Mouse (Mus musculus) myocyte (in vitro differentiated cells): ENCODE results near the gene Cdadc1. TPM values are rescaled to one million over a fixed set of nuclear protein-coding genes. Genes with fewer than 3 reads are reported as not detected.

Source experiments
- H3K27me3 ChIP-seq: one replicate; pipeline ENCODE4 v1.6.1; 2011; ENCODE audit not compliant: control insufficient read depth, insufficient read depth, insufficient read length
- H3K36me3 ChIP-seq: one replicate; pipeline ENCODE4 v1.6.1; 2011; ENCODE audit not compliant: control insufficient read depth, insufficient read depth
- H3K4me2 ChIP-seq: one replicate; pipeline ENCODE4 v1.6.1; 2011; ENCODE audit warnings: low read depth, control low read depth
- H3K4me3 ChIP-seq: one replicate; pipeline ENCODE4 v1.5.1; 2011; ENCODE audit warnings: mild to moderate bottlenecking, control low read depth, moderate library complexity
- H3K79me2 ChIP-seq: one replicate; pipeline ENCODE4 v1.6.1; 2011; ENCODE audit not compliant: control insufficient read depth, insufficient read depth
- H3ac ChIP-seq: one replicate; pipeline ENCODE4 v1.6.1; 2011; ENCODE audit not compliant: control insufficient read depth, insufficient read length
- CEBPB ChIP-seq: IDR thresholded peaks from 2 replicates; pipeline ENCODE4 v1.6.1; 2011; ENCODE audit warnings: mild to moderate bottlenecking, moderate library complexity; ENCODE audit not compliant: poor library complexity, insufficient read depth, severe bottlenecking
- E2F4 ChIP-seq: IDR thresholded peaks from one replicate; pipeline ENCODE4 v1.6.1; 2011; ENCODE audit warnings: mild to moderate bottlenecking, control low read depth, moderate library complexity; ENCODE audit not compliant: insufficient read depth
- MAX ChIP-seq: IDR thresholded peaks from one replicate; pipeline ENCODE4 v1.6.1; 2011; ENCODE audit warnings: low read depth, mild to moderate bottlenecking, control low read depth
- MYOD1 ChIP-seq, 3 experiments: IDR thresholded peaks; one replicate each; pipeline ENCODE4 v1.6.1; 2011; ENCODE audit warnings: control low read depth in 2 of 3, low read depth in 2 of 3, mild to moderate bottlenecking in 2 of 3, moderate library complexity in 1 of 3; ENCODE audit not compliant: insufficient read length in 2 of 3, control insufficient read depth in 1 of 3
- MYOG ChIP-seq, 3 experiments: IDR thresholded peaks; one replicate each; pipeline ENCODE4 v1.6.1; 2011; ENCODE audit warnings: control low read depth in 2 of 3, low read depth in 2 of 3, mild to moderate bottlenecking in 2 of 3; ENCODE audit not compliant: insufficient read length in 2 of 3, control insufficient read depth in 1 of 3, insufficient read depth in 1 of 3
- POLR2A ChIP-seq: IDR thresholded peaks from one replicate; pipeline ENCODE4 v1.6.1; 2011; ENCODE audit warnings: low read depth, mild to moderate bottlenecking, control low read depth, moderate library complexity; ENCODE audit not compliant: insufficient read length
- POLR2AphosphoS2 ChIP-seq: IDR thresholded peaks from one replicate; pipeline ENCODE4 v1.6.1; 2011; ENCODE audit warnings: low read depth, control low read depth; ENCODE audit not compliant: insufficient read length
- REST ChIP-seq: IDR thresholded peaks from one replicate; pipeline ENCODE4 v1.6.1; 2011; ENCODE audit warnings: mild to moderate bottlenecking, control low read depth, moderate library complexity; ENCODE audit not compliant: insufficient read depth, insufficient read length
- SRF ChIP-seq: IDR thresholded peaks from one replicate; pipeline ENCODE4 v1.6.1; 2011; ENCODE audit warnings: low read depth; ENCODE audit not compliant: control insufficient read depth, insufficient read length
- TCF12 ChIP-seq: IDR thresholded peaks from one replicate; pipeline ENCODE4 v1.6.1; 2011; ENCODE audit warnings: mild to moderate bottlenecking, control low read depth; ENCODE audit not compliant: poor library complexity, insufficient read depth, severe bottlenecking
- TCF3 ChIP-seq: IDR thresholded peaks from one replicate; pipeline ENCODE4 v1.6.1; 2011; ENCODE audit warnings: low read depth, control low read depth; ENCODE audit not compliant: insufficient read length
- USF1 ChIP-seq: IDR thresholded peaks from one replicate; pipeline ENCODE4 v1.6.1; 2011; ENCODE audit warnings: low read depth, mild to moderate bottlenecking, control low read depth, moderate library complexity
- polyA plus RNA-seq: library from polyadenylated mRNA; unstranded; fragments of >200 nt; fragmentation: generic; extraction: Trizol; gene quantifications from one replicate; pipeline ENCODE4 v1.2.1, GENCODE M21; 2012; ENCODE audit warnings: missing spikeins

Gene Cdadc1
- polyA plus RNA-seq, 1 experiment: 10.5 TPM

DNA sequence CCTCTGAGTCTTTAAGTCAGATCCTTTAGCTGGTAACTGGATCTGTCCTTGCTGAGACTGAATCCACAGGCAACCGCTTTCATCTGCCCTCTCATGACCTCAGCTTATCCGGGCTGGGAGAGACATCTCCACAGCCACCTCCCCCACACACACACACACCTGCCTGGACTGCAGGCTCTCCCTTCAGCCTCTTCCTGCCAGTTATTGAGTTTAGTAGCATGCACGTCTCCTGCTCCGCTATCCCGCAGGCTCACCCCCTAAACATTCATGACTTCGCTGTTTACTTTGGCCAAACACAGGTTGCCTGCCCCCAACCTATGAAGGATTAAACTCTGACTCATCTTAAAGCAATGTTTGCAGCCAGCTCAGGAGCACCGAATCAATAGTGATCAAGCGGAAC is 45.8 kb downstream of the Cdadc1 start:
- Histone ChIP-seq H3K36me3 (no peaks in the 10 kb centered on the region), H3K4me2 (no peak overlapping the region), H3ac (no peak overlapping the region), H3K27me3 (no peaks in the 10 kb centered on the region), H3K4me3 (no peak overlapping the region), H3K79me2 (no peaks in the 10 kb centered on the region)
- TF ChIP-seq SRF (no peak), TCF3 (no peak), MYOD1 (IDR thresholded peaks at IDR 0.05; ENCODE audit: control insufficient read depth in 1 of 3, insufficient read length in 2 of 3, low read depth in 2 of 3) (peak in 1 of 3 experiments; percentile 46), MYOG (IDR thresholded peaks at IDR 0.05; ENCODE audit: control insufficient read depth in 1 of 3, insufficient read depth in 1 of 3, insufficient read length in 2 of 3, low read depth in 2 of 3) (no peak)

DNA sequence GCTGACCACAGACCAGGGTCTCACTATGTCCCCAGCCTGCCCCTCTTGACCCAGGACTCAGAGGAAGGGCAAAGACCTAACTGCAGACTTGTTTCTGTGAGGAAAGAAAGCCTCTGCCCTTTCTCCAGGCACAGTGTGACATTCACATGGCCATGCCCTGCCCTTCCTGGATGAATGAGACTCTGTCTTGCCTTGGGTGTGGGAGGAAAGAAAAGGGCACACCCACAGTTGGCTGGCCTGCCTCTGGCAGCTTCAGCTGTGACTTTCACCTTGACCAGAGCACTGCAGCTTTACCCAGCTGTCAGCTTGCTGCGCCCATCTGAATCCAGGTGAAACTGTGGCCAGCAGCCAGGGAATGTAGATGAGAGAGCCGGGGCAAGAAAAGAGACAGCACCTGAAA is 46.9 kb downstream of the Cdadc1 start:
- TF ChIP-seq MYOG (IDR thresholded peaks at IDR 0.05; ENCODE audit: control insufficient read depth in 1 of 3, insufficient read depth in 1 of 3, insufficient read length in 2 of 3, low read depth in 2 of 3) (peak in 2 of 3 experiments; percentile 2 to 34), CEBPB (no peak), MYOD1 (IDR thresholded peaks at IDR 0.05; ENCODE audit: control insufficient read depth in 1 of 3, insufficient read length in 2 of 3, low read depth in 2 of 3) (peak in 1 of 3 experiments; percentile 55), POLR2A (no peak)
- H3K79me2 ChIP-seq: no peaks in the 10 kb centered on the region

DNA sequence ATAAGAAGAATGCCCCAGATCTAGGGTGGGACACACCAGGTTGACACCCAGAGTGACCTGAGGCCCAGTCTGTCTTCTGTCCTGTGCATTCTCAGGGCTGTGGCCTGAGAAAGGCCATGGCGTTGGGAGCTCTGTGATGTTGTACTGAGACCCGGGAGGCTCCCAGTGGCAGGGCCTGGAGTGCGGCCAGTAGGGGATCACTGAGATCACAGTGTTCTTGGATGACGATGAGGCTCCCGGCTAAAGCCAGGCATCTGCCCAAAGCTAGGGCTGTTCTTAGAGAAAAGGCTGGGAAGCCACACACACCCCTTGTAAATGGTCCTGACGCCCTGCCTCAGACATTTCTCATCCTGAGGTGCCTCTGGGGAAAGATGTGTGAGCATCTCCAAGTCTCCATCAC is 48.7 kb downstream of the Cdadc1 start:
- Histone ChIP-seq H3K27me3 (no peaks in the 10 kb centered on the region), H3ac (no peak overlapping the region), H3K79me2 (no peaks in the 10 kb centered on the region), H3K36me3 (no peaks in the 10 kb centered on the region), H3K4me2 (no peak overlapping the region), H3K4me3 (no peak overlapping the region)
- no peak for TF ChIP-seq POLR2AphosphoS2
- no peak for TF ChIP-seq TCF3
- no peak for TF ChIP-seq MAX
- no peak for TF ChIP-seq REST
- TF ChIP-seq SRF: no peak

More for the DNA sequence above, 46.9 kb downstream of the Cdadc1 start:
- no peaks in the 10 kb centered on the region for H3K36me3 ChIP-seq
- no peak overlapping the region for H3K4me3 ChIP-seq
- no peak overlapping the region for H3K4me2 ChIP-seq
- H3K27me3 ChIP-seq: no peaks in the 10 kb centered on the region
- no peak overlapping the region for H3ac ChIP-seq

DNA sequence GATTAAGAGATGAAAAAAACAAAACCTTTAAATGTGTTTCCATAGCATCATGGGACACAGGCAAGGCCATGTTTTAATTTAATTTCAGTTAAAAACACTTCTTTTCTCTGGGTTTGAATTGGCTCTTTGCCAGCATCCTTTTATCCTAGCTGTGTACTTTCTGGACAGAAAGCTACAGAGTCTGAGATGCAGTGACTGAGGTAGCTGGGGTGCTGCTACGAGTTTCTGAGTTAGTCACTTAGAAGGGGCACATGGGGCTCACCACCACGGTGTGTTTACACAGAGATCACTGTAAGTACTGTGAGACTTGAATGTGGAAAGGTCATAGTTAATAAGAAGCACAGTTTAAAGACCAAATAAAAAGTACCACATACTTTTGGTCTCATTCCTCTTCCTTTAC is 49.2 kb downstream of the Cdadc1 start:
- H3K27me3 ChIP-seq: no peaks in the 10 kb centered on the region

DNA sequence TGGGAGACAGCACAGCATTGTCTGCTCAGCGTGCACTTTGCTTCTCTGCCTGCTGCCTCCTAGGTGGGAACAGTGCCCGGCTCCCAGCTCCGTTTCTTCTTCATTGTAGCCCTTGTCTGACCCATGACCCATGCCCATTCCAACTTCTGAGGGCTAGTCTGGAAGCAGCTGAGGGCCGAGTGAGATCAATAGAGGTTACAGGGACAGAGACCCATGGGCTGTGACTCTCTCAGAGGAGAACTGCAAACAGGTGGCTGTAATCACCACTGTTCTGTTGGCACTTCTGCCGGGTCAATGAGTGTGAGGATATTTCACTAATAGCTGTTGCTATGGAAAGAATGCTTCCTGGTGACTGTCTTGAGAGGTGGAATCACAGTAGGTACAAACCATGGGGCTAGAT is 50.2 kb downstream of the Cdadc1 start:
- Histone ChIP-seq H3K4me3 (no peak overlapping the region), H3K4me2 (no peak overlapping the region), H3K36me3 (no peaks in the 10 kb centered on the region), H3K79me2 (no peaks in the 10 kb centered on the region), H3K27me3 (no peaks in the 10 kb centered on the region), H3ac (no peak overlapping the region)
- TF ChIP-seq MAX (no peak), POLR2AphosphoS2 (no peak), CEBPB (no peak)

More for the DNA sequence above, 49.2 kb downstream of the Cdadc1 start:
- Histone ChIP-seq H3K79me2 (no peaks in the 10 kb centered on the region), H3K36me3 (no peaks in the 10 kb centered on the region), H3K4me2 (no peak overlapping the region), H3ac (no peak overlapping the region), H3K4me3 (no peak overlapping the region)
- no peak for TF ChIP-seq MYOG (IDR thresholded peaks at IDR 0.05; ENCODE audit: control insufficient read depth in 1 of 3, insufficient read depth in 1 of 3, insufficient read length in 2 of 3, low read depth in 2 of 3)
- no peak for TF ChIP-seq TCF3
- no peak for TF ChIP-seq USF1
- TF ChIP-seq TCF12: no peak
- no peak for TF ChIP-seq MYOD1 (IDR thresholded peaks at IDR 0.05; ENCODE audit: control insufficient read depth in 1 of 3, insufficient read length in 2 of 3, low read depth in 2 of 3)
- TF ChIP-seq POLR2AphosphoS2: no peak
- no peak for TF ChIP-seq SRF
- TF ChIP-seq POLR2A: no peak
- no peak for TF ChIP-seq E2F4
- TF ChIP-seq CEBPB: no peak
- no peak for TF ChIP-seq REST
- no peak for TF ChIP-seq MAX
